Mouse (Mus musculus): ENCODE measurements around the gene Irgm1. TPM values are rescaled to one million over a fixed set of nuclear protein-coding genes. Genes with fewer than 3 reads are reported as not detected.

The Irgm1 gene
- polyA plus RNA-seq, 1 experiment from 2014 or later: 4.9 TPM

GRCm38 (mm10) chr11:48813782-48814181, 57.7 kb downstream of the Irgm1 start:
- H3K9ac ChIP-seq (ENCODE audit: low read depth, low read length): no peak overlapping the region
- no peak for ATAC-seq (replicated peaks; ENCODE audit: insufficient number of reproducible peaks, low FRiP score, low TSS enrichment)

More at GRCm38 (mm10) chr11:48813782-48814181, 57.7 kb downstream of the Irgm1 start:
- H3K4me1 ChIP-seq (ENCODE audit: control insufficient read depth, insufficient read depth, low read length): peaks cover 16% of the 10 kb centered on the region
- no peak overlapping the region for H3K27ac ChIP-seq (ENCODE audit: low read depth, low read length)
- H3K4me3 ChIP-seq (ENCODE audit: low read depth, low read length): no peak overlapping the region
- no peaks in the 10 kb centered on the region for H3K9me3 ChIP-seq (replicated peaks; ENCODE audit: control insufficient read depth, low read length)
- H3K27me3 ChIP-seq (ENCODE audit: control insufficient read depth, insufficient read depth, low read length): no peaks in the 10 kb centered on the region
- H3K36me3 ChIP-seq (ENCODE audit: control insufficient read depth, insufficient read depth, low read length): peaks cover 14% of the 10 kb centered on the region
- H3K4me2 ChIP-seq: no peak overlapping the region

Other genes starting within 250 kb of the Irgm1 start
- 538 and 603 TPM in 2 replicates for gene Rack1, start 71.4 kb downstream of the Irgm1 start, polyA plus RNA-seq (2014; fragmentation: Nextera tagmentation; extraction: Ambion mirVana)
- 3.3 and 3.7 TPM in 2 replicates for gene Trim41, start 54.3 kb downstream of the Irgm1 start, polyA plus RNA-seq (2014; fragmentation: Nextera tagmentation; extraction: Ambion mirVana)
- 0.43 and 0.70 TPM in 2 replicates for gene Trim7, start 45.5 kb downstream of the Irgm1 start, polyA plus RNA-seq (2014; fragmentation: Nextera tagmentation; extraction: Ambion mirVana)
- gene Gm12184, start 45.0 kb downstream of the Irgm1 start, polyA plus RNA-seq (2014; fragmentation: Nextera tagmentation; extraction: Ambion mirVana): 2.9 and 4.0 TPM in 2 replicates
- 0.16 TPM in 1 of 2 replicates, not detected in the other for gene Gm5431, start 30.5 kb upstream of the Irgm1 start, polyA plus RNA-seq (2014; fragmentation: Nextera tagmentation; extraction: Ambion mirVana)
- 1.3 and 1.7 TPM in 2 replicates for gene Psme2b, start 74.5 kb upstream of the Irgm1 start, polyA plus RNA-seq (2014; fragmentation: Nextera tagmentation; extraction: Ambion mirVana)
- gene Olfr56, start 107.2 kb upstream of the Irgm1 start, polyA plus RNA-seq (2014; fragmentation: Nextera tagmentation; extraction: Ambion mirVana): not detected in 2 replicates
- 0.08 TPM in 1 of 2 replicates, not detected in the other for gene 9930111J21Rik1, start 107.7 kb upstream of the Irgm1 start, polyA plus RNA-seq (2014; fragmentation: Nextera tagmentation; extraction: Ambion mirVana)
- gene Gm12185, start 120.5 kb upstream of the Irgm1 start, polyA plus RNA-seq (2014; fragmentation: Nextera tagmentation; extraction: Ambion mirVana): not detected in 2 replicates
- not detected in 2 replicates for gene Tgtp1, start 122.5 kb upstream of the Irgm1 start, polyA plus RNA-seq (2014; fragmentation: Nextera tagmentation; extraction: Ambion mirVana)
- not detected in 2 replicates for gene 9930111J21Rik2, start 179.6 kb upstream of the Irgm1 start, polyA plus RNA-seq (2014; fragmentation: Nextera tagmentation; extraction: Ambion mirVana)
- not detected in 2 replicates for gene Tgtp2, start 192.5 kb upstream of the Irgm1 start, polyA plus RNA-seq (2014; fragmentation: Nextera tagmentation; extraction: Ambion mirVana)
- gene Ifi47, start 204.9 kb upstream of the Irgm1 start, polyA plus RNA-seq (2014; fragmentation: Nextera tagmentation; extraction: Ambion mirVana): 0.58 and 0.96 TPM in 2 replicates
- not detected in 2 replicates for gene Olfr1396, start 243.2 kb upstream of the Irgm1 start, polyA plus RNA-seq (2014; fragmentation: Nextera tagmentation; extraction: Ambion mirVana)

Data from heart, embryonic 11.5 days (tissue).